Mouse (Mus musculus) right cerebral cortex, postnatal 36 days (tissue): ENCODE measurements around the gene Slpi.
"Not testable (repeated sequence)": the region's sequence is repeated elsewhere in the genome, so short reads cannot be mapped to it uniquely, and the experiment has no call there.

ENCODE experiments used
- DNase-seq, 2 experiments: peaks; one replicate each; pipeline ENCODE4 v3.0.0; 2022; ENCODE audit warnings: low spot score in 2 of 2, mixed read lengths in 1 of 2

Gene Slpi

DNA sequence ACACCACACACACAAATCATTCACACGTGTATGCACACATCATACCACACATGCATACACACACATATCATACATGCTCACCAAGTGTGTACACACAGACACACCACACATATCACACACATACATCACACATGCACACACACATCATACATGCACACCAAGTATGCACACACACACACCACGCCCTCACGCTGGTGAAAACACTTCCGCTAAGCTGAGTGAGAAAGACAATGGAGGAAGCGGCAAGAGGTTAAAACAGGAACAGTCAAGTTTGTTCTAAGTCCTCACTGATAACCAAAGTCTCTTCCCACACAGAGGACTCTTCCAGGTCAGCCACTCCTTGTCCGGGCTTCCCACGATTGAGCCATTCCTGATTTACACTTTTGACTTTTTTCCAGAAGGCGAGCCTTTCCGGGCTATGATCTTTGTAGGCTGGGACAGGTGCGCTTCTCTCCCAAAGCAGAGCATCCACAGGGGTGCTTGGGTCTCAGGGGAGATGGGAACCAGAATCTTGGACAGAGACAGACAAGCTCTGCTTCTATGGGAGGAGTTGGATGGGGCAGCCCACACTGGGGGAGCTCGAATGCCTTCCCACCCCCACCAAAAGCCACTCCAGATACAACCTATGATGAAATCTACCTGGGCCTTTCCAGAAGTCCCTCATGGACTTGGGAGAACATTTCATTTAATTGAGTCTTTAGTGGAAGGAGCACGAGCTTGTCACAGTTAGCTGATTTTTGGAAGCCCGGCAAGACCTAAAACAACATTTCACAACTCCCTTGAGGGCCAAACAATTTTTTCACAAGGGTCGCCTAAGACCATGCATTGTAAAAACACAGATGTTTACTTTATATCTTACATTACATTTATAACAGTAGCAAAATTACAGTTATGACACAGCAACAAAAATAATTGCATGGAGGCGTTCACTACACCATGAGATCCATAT is 11.1 kb downstream of the Slpi start:
- no peak for DNase-seq

DNA sequence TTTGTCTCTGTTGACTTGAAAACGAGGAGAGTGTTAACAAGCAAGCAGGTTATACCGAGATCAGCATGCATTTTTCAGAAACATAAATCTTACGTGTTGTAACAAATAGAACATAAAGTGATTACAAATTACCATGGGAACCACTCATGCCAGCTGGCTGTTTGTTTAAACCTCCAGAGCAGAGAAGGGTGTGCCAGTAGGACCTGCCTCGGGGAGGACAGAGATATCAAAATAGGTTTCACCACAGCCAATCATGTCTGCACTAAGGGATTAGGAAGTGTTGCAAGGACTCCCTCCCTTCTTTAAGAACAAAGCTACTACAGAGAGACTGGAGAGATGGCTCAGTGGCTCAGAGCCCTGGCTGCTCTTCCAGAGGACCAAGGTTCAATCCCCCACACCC is 15.7 kb downstream of the Slpi start:
- no peak for DNase-seq

DNA sequence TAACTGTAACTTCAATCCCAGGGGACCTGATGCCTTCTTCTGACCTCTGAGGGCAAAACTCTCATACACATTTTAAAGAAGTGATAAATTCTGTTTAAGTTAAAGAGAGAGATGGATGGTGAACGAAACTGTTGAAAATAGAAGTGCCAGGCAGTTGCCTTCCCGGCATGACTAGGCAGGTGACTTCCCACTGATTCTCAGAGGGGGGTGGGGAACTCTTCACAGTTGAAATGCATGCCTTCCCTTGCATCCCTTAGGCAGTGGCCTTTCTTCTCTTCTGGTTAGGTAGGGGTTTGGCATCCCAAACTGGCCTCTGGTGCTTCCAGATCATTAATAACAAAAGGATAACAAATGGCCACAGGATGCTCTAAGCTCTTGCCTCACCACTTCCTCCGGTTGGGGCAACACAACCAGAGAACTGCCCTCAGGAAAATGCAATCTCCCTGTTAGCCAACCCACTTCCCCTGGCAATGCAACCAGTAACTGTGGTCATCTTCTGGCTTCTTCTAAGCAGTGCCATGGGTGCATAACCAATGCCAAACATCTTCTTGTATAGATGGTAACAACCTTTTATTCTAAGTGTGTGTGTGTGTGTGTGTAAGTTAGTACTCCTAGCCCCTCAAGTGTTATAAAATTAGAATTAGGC is 16.4 kb downstream of the Slpi start:
- DNase-seq, result no peak

DNA sequence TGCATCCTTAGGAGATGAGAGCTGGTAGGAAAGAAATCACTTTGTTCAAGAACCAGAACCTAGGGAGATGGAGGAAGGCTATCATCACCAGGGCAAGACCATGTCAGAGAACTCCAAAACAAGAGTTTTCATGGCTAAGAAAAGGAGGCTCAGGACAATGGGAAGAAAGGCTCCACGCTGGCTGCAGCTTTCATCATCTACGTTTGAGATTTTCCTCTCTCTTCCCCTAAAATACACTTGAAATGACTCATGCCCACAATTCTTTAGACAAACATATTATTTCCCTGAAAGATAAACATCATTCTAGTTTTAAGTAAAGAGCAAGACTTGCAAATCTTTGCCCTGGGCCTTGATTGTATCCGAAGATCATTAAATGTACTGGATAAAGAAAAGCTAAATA is 17.5 kb downstream of the Slpi start:
- no peak for DNase-seq

DNA sequence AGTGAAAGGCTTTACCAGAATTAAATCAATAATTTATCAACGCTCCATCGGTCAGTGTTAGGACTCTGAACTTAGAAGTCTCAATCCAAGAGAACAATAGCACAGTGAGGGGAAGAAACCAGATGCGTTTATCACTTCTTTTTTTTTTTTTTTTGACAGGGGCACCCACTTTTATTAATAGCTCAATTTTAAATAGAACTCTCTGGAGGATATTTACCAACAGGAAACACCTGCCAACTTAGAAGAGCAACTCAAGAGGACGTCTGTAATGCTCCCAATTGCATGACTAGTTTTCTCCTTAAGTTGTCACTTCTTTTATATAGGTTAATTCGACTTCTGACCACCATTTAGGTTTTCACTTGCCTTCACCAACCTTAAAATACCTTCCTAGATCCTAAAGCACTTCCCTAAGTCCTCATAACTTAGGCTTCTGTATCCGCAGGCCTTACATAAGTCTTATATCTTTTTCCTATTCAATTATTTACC is 20.2 kb downstream of the Slpi start:
- DNase-seq, result no peak

DNA sequence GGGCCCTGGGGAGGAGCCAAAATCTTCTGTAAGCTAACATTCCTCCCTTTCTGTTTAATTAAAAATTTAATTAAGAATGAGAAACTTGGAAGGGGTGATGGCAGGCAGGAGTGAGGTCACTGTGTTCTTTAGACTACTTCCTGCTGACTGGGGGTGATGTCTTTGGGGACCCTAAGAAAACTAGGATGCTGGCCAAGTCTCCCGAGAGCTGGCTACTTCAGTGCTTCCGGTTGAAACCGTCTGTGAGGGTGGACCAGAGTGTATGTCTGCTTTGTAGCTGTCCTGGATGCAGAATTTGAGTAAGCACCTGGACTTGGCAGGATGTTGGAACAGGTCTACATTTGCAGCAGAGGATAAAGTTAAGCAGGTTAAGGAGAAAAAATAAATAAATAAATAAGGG is 21.9 kb downstream of the Slpi start:
- no peak for DNase-seq

DNA sequence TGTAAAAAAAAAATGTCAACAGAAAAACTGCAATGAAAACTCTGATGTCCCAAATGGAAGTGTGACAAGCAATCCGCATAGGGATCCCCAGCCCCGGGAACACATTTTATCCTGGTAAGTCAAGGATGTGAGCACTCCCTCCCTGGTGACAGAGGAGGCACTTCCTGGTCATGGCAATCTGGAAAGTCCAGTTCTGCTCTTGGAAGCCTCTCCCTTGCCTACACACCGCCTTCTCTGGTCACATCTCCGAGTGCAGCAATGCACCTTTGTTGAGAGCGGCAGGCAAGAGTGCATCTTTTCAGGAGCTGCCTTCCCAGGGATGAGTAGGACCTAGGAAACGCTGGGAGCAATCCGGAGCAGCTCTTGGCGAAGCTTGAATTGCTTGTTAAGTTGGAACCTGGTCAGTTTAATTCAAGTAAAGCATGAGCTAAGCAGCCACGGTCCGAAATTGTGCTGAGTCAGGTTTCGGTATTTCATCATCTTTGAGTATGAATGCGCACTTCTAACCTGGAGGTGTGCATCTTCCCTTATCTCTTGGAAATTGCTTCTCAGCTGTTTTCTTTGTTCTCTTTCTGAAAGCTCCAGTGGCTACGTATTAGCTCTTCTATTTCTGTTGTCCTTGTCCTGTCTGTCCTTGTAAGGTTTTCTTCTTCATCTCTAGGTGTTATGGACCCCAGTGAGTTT is 27.8 kb downstream of the Slpi start:
- DNase-seq, result no peak

DNA sequence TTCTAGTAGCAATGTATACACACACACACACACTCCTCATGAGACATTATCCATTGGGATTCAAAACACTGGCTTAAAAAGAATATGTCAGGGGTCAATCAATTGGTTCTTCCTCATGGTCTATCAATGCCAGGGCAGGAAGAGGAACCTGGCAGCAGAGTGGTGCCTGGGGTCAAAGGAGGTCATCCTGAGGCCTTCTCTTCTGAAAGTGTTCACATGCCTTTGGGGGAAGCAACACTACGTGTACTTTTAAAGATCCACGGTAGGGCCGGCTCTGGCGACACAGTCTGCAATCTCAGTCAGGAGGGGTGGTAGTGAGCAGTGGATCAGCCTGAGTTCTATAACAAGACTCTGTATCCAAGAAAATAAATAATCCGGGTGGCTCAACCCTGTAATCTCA is 29.2 kb downstream of the Slpi start:
- DNase-seq, result no peak

DNA sequence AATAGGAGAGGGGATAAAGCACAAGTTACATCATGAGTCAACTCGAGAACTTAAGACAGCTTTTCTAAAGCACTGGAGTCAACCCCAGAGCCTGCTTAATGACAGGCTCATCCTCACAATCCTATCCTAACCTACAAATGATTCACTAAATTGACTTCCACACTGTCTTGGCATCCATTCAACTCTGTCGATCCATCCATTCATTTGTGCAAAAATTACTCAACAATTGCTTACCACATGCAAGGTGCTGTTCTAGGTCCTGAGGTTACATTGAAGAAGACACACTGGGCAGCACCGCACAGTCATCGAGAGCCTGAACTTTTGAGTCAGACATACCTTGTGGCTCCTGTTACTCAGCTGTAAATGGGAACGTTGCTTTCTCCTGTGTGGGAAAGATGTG is 29.9 kb downstream of the Slpi start:
- DNase-seq, result no peak

DNA sequence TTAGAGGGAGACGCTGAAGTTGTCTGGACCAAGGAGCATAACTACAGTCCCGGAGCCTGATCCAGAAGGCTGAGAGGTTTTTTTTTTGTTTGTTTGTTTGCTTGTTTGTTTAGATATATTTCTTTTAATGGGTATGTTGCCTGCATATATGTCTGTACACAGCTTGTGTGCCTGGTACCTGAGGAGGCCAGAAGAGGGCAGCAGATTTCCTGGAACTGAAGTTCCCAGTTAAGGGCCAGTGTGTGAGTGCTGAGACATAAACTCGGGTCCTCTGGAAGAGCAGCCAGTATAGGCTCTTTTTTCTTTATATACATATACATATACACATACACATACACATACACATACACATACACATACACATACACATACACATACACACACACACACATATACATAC is 30.5 kb downstream of the Slpi start:
- DNase-seq, result no peak

DNA sequence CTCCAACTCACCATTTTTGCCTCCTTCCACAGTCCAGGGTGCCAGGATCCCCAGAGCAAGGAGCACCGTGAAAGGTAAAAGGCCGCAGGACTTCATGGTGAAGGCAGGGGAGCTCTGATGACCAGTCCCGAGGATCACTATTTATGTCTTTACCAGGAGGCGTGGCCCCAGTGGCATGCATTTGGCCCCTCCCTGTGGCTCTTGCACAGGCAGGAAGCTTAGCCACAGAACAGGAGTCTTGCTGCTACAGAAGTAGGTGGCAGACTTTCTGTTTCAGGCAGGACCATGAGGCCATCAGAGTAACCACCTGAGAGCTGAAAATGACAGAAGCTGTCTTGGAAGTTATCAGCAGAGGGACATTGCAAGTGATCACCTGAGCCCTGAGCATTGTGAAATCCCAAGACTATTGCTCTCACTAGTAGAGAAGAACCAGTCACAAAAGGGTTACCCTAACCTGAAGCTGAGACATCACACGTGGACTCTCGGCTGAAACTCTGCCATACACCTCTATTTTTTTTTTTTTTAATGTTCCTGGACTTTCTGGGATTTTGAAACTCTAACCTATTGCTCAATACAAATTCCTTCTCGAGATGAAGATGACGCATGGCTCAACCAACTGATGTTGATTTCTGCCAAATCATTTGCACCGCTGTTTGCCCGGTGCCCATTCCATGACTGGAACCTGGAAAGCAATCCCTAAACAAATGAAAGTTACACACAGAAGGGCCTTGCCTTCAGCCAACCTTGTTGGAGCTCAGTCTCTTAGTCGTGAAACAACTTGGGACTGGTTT is 32.5 kb downstream of the Slpi start:
- DNase-seq, result no peak

DNA sequence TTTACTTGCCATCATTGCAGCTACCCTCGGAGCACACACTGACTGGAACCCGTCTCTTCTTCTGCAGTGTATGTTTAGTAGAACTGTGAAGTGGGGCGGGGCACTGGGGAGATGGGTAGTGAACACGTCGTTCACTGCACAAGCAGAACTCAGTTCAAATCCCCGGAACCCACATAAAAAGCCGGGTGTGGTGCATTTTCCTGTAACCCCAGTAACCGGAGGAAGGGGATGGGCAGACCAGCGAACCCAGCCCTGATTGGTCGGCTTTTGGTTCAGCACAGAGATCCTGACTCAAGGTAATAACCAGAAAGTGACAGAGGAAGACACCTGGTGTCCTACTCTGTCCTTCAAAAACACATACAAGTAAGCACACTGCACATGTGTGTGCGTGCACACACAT is 35.5 kb downstream of the Slpi start:
- no peak for DNase-seq

DNA sequence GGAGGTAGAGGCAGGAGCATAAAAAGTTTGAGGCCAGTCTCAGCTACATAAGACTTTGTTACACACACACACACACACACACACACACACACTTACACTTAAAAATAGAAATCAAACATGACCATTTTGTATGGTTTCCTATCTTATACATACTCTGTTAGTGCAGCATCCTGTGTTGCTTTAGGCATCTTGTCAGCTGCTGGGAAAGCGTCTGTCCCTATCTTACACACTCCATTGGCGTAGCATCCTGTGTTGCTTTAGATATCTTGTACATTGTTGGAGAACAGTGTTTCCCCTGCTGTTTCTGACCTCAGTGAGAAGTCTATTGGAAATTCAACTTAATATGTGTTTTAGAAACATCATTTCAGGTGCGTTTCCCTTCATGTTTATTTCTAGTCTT is 36.2 kb downstream of the Slpi start:
- DNase-seq, result no peak

DNA sequence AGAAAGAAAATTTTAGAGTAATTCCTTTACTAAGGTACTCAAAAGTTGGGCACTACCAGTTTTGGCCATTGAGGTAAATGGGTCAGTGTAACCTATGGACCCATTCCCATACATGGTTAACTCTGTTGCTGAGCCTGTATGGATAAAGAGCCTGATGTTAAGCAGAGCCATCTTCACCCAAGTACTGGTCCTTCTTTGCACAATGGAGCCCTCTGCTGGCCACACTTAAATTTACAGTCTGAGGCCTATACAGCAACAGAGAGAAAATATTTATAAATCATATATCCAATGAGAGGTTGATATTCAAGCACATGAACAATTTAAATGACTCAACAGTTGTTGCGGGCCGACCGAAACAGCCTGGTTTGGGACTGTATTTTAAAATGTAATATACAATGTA is 39.9 kb downstream of the Slpi start:
- no peak for DNase-seq

DNA sequence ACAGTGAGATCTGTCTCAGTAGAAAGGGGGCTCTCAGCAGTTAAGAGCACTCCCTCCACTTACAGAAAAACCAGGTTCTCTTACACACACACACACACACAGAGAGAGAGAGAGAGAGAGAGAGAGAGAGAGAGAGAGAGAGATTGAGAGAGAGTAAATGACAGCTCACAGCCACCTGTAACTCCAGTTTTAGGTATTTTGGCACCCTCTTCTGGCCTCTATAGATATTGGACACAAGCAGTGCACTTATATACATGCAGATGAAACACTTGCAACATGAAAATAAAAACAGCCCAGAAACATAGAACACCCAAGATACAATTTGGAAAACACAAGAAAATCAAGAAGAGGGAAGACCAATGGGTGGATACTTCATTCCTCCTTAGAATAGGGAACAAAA is 41.2 kb downstream of the Slpi start:
- DNase-seq, result not testable (repeated sequence)

DNA sequence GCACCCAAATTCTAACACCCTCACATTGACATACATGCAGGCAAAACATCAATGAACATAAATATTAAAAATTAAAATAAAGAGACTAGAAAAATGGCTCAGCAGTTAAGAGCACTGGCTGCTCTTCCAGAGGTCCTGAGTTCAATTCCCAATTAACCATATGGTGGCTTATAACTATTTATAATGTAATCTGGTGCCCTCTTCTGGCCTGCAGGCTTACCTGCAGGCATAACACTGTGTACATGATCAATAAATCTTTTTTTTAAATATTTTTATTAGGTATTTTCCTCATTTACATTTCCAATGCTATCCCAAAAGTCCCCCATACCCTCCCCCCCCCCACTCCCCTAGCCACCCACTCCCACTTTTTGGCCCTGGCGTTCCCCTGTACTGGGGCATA is 45.2 kb downstream of the Slpi start:
- not testable (repeated sequence) for DNase-seq

DNA sequence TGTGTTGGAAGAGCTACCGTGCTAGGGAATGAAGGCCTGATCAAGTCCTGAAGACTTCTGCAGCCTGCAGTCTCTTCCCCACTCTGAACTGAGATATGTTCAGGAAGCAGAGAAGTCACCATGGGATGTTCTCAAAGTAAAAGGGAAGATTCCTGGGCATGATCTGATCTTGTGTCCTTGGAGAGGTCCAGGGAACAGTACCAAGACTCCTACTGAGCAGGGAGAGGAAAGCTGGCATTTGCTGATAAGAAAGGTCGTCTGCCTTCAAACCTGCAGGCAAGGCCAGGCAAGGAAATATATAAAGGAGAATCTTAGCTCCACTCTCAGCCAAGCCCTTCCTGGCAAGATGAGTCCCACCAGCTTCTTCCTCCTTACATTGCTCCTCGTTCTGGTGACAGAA is 56.5 kb downstream of the Slpi start, which contains the start of gene Svs5:
Gene Svs5 (plus strand): TSS at position 301 of the 400 bp plus-strand sequence.
- not testable (repeated sequence) for DNase-seq

DNA sequence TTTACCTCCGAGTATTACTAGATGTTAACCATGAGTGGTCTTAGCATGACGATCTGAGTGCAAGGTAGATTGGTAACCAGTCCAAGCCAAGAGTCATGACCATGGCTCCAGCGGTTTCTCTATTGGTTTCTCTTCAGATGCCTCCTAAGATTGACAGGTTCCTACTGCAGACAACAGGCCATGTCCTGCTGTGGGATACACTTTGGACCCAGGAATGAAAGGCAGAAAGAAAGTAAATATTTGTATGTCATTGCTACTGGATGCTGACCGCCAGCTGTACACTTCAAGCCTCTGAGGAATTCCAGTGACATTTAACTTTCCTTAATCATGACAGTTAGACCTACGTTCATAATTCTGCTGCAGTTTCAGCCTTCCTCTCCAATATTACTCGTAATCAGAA is 67.9 kb downstream of the Slpi start:
- no peak for DNase-seq

DNA sequence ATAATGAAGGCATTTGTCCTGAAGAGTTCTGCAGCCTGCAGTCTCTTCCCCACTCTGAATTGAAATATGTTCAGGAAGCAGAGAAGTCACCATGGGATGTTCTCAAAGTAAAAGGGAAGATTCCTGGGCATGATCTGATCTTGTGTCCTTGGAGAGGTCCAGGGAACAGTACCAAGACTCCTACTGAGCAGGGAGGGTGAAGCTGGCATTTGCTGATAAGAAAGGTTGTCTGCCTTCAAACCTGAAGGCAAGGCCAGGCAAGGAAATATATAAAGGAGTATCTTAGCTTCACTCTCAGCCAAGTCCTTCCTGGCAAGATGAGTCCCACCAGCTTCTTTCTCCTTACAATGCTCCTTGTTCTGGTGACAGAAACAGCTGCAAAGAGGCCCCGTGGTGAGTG is 72.4 kb downstream of the Slpi start, which contains the start of gene Svs6:
Gene Svs6 (plus strand): TSS at position 301 of the 400 bp plus-strand sequence.
- DNase-seq, result not testable (repeated sequence)

DNA sequence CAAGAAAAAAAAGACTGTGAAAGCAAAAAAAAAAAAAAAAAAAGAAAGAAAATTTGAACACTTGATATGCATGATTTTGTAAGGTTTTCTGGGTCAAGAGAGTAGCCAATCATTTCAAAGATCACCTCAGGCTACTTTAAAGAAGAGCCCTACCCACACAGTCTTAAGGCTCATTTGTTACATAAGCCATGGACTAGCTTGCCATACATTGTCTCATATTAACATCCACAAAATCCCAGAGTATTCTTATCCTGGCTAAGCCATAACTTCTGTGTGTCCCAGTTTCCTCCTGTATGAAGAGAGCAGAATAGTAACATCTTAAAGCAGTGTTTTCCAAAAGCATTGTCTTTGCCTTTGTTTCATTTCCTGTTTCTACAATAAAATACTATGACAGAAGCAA is 73.4 kb downstream of the Slpi start:
- not testable (repeated sequence) for DNase-seq

DNA sequence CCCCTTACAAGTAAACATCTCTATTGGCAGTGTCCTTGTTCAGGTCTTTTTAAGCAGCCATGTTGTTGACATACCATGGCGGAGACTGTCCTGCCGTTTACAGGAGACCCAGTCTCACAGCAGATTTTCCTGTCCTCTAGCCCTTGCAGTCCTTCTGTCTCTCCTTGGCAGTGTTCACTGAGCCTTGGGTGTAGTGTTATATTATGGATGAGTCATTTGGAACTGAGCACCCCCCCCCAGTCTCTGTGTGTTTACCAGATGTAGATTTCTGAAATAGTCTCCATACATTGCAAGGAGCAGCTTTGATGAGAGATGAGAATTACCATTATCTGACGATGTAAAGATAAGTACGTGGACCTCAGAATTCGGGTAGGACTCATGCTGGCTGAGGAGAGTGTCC is 76.3 kb downstream of the Slpi start:
- peak in 1 of 2 experiments; percentile 2 for DNase-seq
